9 mouse cellular contexts compared by ENCODE assay signal in the genomic region with DNA sequence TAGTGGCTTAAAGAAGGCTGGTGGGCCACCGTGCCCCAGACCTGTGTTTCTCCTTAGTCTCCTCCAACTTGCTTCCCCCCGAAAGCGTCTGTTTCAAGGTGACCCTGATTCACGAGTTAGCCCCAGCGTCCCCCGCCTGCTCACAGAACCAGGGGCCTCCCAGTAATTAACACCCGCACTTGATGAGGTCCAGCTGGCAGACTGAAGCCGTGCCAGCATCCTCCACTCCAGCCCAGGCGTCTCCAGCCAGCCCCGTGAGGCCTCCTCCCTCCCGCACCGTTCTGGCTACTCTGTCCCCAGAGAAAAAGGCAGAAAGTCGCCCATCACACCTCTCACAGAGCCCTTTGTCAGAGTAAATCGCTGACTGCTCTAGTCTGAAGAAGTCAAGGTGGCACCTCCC.
DNase-seq lines count a peak whose midpoint lies in the region; ATAC-seq lines count a peak whose summit lies in the region.
"Had no signal": no experiment of that assay in that cellular context is flagged by ENCODE, and none has a peak within 500 bp of the region (broad histone marks: within the 10 kb centered on the region; RNA-seq: fewer than 3 reads in every experiment).

No protein-coding gene starts in this region.

- peaks cover 12% of the 10 kb centered on the region; the same call in 1 of the 2 replicates for H3K4me1 ChIP-seq in heart, embryonic 11.5 days (ENCODE audit: control insufficient read depth, insufficient read depth, low read length)
- H3K4me1 ChIP-seq in forebrain, embryonic 14.5 days (ENCODE audit: control insufficient read depth, insufficient read depth, low read length) = peaks cover 57% of the 10 kb centered on the region
- H3K4me1 ChIP-seq in hindbrain, embryonic 15.5 days (replicated peaks) = peaks cover 85% of the 10 kb centered on the region
- H3K4me1 ChIP-seq in liver, embryonic 12.5 days = no peaks in the 10 kb centered on the region

- H3K27ac ChIP-seq in heart, embryonic 11.5 days (ENCODE audit: low read depth, low read length) = no peak overlapping the region
- H3K27ac ChIP-seq in forebrain, embryonic 14.5 days (ENCODE audit: low read depth, low read length) = peak overlapping the region; percentile 82
- H3K27ac ChIP-seq in hindbrain, embryonic 15.5 days (replicated peaks) = peak overlapping the region; percentile 58
- no peak overlapping the region for H3K27ac ChIP-seq in liver, embryonic 12.5 days
- H3K27ac ChIP-seq: macrophage had no signal

- H3K9ac ChIP-seq in heart, embryonic 11.5 days (ENCODE audit: low read depth, low read length) = no peak overlapping the region
- peak overlapping the region; percentile 43; the same call in 1 of the 2 replicates for H3K9ac ChIP-seq in forebrain, embryonic 14.5 days (ENCODE audit: low read length)
- no peak overlapping the region for H3K9ac ChIP-seq in hindbrain, embryonic 15.5 days
- H3K9ac ChIP-seq in liver, embryonic 12.5 days = no peak overlapping the region

- no peak overlapping the region for H3K4me3 ChIP-seq in heart, embryonic 11.5 days (ENCODE audit: low read depth, low read length)
- H3K4me3 ChIP-seq in forebrain, embryonic 14.5 days (ENCODE audit: low read depth, low read length) = no peak overlapping the region
- H3K4me3 ChIP-seq in hindbrain, embryonic 15.5 days = no peak overlapping the region
- no peak overlapping the region for H3K4me3 ChIP-seq in liver, embryonic 12.5 days

- H3K4me2 ChIP-seq in heart, embryonic 11.5 days = no peak overlapping the region
- H3K4me2 ChIP-seq in forebrain, embryonic 14.5 days (ENCODE audit: low read length) = peak overlapping the region; percentile 28; the same call in 1 of the 2 replicates
- no peak overlapping the region for H3K4me2 ChIP-seq in hindbrain, embryonic 15.5 days
- no peak overlapping the region for H3K4me2 ChIP-seq in liver, embryonic 12.5 days

- ATAC-seq in heart, embryonic 11.5 days (replicated peaks; ENCODE audit: insufficient number of reproducible peaks, low FRiP score, low TSS enrichment) = no peak; the same call in 1 of the 2 replicates
- peak; percentile 54 for ATAC-seq in forebrain, embryonic 14.5 days
- peak; percentile 63; the same call in 1 of the 2 replicates for ATAC-seq in hindbrain, embryonic 15.5 days (ENCODE audit: low FRiP score, low read depth)
- no peak for ATAC-seq in liver, embryonic 12.5 days

- no peaks in the 10 kb centered on the region for H3K27me3 ChIP-seq in heart, embryonic 11.5 days (ENCODE audit: control insufficient read depth, insufficient read depth, low read length)
- H3K27me3 ChIP-seq in forebrain, embryonic 14.5 days (replicated peaks; ENCODE audit: control insufficient read depth, insufficient read depth, low read length) = no peaks in the 10 kb centered on the region
- H3K27me3 ChIP-seq in hindbrain, embryonic 15.5 days = no peaks in the 10 kb centered on the region
- no peaks in the 10 kb centered on the region for H3K27me3 ChIP-seq in liver, embryonic 12.5 days (replicated peaks)

- DNase-seq in heart, adult 11 months = peak; percentile 94
- peak; percentile 77 for DNase-seq in forebrain, embryonic 14.5 days (ENCODE audit: low spot score)
- peak; percentile 55 for DNase-seq in lung, postnatal 10 days
- DNase-seq in adrenal gland, adult 8-10 months = no peak
- no peak for DNase-seq in left cerebral cortex, adult 11 months (ENCODE audit: low spot score)

- H3K36me3 ChIP-seq in heart, embryonic 11.5 days (ENCODE audit: control insufficient read depth, insufficient read depth, low read length) = no peaks in the 10 kb centered on the region
- H3K36me3 ChIP-seq in forebrain, embryonic 14.5 days (ENCODE audit: control insufficient read depth, insufficient read depth, low read length) = no peaks in the 10 kb centered on the region
- H3K36me3 ChIP-seq in hindbrain, embryonic 15.5 days = no peaks in the 10 kb centered on the region
- no peaks in the 10 kb centered on the region for H3K36me3 ChIP-seq in liver, embryonic 12.5 days

- H3K9me3 ChIP-seq in heart, embryonic 11.5 days (replicated peaks; ENCODE audit: control insufficient read depth, low read length) = no peaks in the 10 kb centered on the region
- no peaks in the 10 kb centered on the region for H3K9me3 ChIP-seq in forebrain, embryonic 14.5 days (replicated peaks; ENCODE audit: control insufficient read depth, low read length)
- H3K9me3 ChIP-seq in hindbrain, embryonic 15.5 days = no peaks in the 10 kb centered on the region
- no peaks in the 10 kb centered on the region for H3K9me3 ChIP-seq in liver, embryonic 12.5 days (replicated peaks)

- 31% methylated on average over 14 of the region's 14 CpGs for WGBS in heart, embryonic 11.5 days (ENCODE audit: insufficient replicate concordance)
- WGBS in forebrain, embryonic 14.5 days = 23% methylated on average over 14 of the region's 14 CpGs
- WGBS in hindbrain, embryonic 15.5 days = 25% methylated on average over 14 of the region's 14 CpGs
- 61% methylated on average over 14 of the region's 14 CpGs for WGBS in liver, embryonic 12.5 days (ENCODE audit: insufficient replicate concordance)

Comparison
In these comparisons a context has a peak if more than half of its experiments do, and no peak if none do; other contexts are left out.
1. DNase-seq: peak in heart, adult 11 months (single experiment), forebrain, embryonic 14.5 days (single experiment) and lung, postnatal 10 days (single experiment); none in adrenal gland, adult 8-10 months (single experiment) and left cerebral cortex, adult 11 months (single experiment).
2. ATAC-seq: peak in forebrain, embryonic 14.5 days (single experiment) and hindbrain, embryonic 15.5 days (single experiment); none in heart, embryonic 11.5 days (single experiment) and liver, embryonic 12.5 days (single experiment).
3. H3K27ac ChIP-seq: peak in forebrain, embryonic 14.5 days (single experiment) and hindbrain, embryonic 15.5 days (single experiment); none in heart, embryonic 11.5 days (single experiment) and liver, embryonic 12.5 days (single experiment).